Mouse (Mus musculus): ENCODE data around the gene Tusc2. TPM values are rescaled to one million over a fixed set of nuclear protein-coding genes. Genes with fewer than 3 reads are reported as not detected.

Gene Tusc2
- total RNA-seq, 1 experiment = 14.2 TPM

GRCm38 (mm10) chr9:107600745-107601144 lies 37.7 kb downstream of the Tusc2 start:
- Histone ChIP-seq H3K9me3 (ENCODE audit: control insufficient read depth, insufficient read depth, low read depth, low read length) (no peaks in the 10 kb centered on the region), H3K27ac (ENCODE audit: insufficient read depth, low read depth, low read length, poor library complexity, severe bottlenecking) (no peak overlapping the region), H3K4me3 (ENCODE audit: insufficient read depth in 1 of 2, low read depth in 1 of 2, low read length in 2 of 2, poor library complexity in 1 of 2, severe bottlenecking in 1 of 2) (no peak overlapping the region), H3K36me3 (ENCODE audit: control insufficient read depth, insufficient read depth, low read length, poor library complexity, severe bottlenecking) (no peaks in the 10 kb centered on the region), H3K4me1 (ENCODE audit: control insufficient read depth in 2 of 2, insufficient read depth in 2 of 2, low read length in 2 of 2, poor library complexity in 1 of 2) (peaks cover 6 to 23% of the 10 kb centered on the region in 2 experiments; a peak in 2 of 4 replicates), H3K9ac (ENCODE audit: insufficient read depth, low read depth, low read length, poor library complexity, severe bottlenecking) (no peak overlapping the region)
- TF ChIP-seq MAFK (IDR thresholded peaks at IDR 0.05; ENCODE audit: insufficient read depth, low read depth, low read length) (no peak), CHD2 (IDR thresholded peaks at IDR 0.05; ENCODE audit: low read depth, low read length) (no peak), ZC3H11A (IDR thresholded peaks at IDR 0.05; ENCODE audit: borderline replicate concordance, low read depth, low read length) (no peak), HCFC1 (IDR thresholded peaks at IDR 0.05; ENCODE audit: borderline replicate concordance, insufficient read depth, low read length) (no peak), ZNF384 (IDR thresholded peaks at IDR 0.05; ENCODE audit: low read depth, low read length) (no peak)
- in situ Hi-C loops (cut with MboI; ENCODE audit: low sequenced_read_pairs in 2 of 2, unreplicated experiment in 2 of 2) = no loop called here
- DNase-seq (ENCODE audit: low read depth, low spot score) = no peak

GRCm38 (mm10) chr9:107601275-107601674 lies 38.2 kb downstream of the Tusc2 start:
- H3K36me3 ChIP-seq (ENCODE audit: control insufficient read depth, insufficient read depth, low read length, poor library complexity, severe bottlenecking) = no peaks in the 10 kb centered on the region
- in situ Hi-C loops (cut with MboI; ENCODE audit: low sequenced_read_pairs in 2 of 2, unreplicated experiment in 2 of 2) = no loop called here
- DNase-seq (ENCODE audit: low read depth, low spot score) = no peak
- peaks cover 6 to 29% of the 10 kb centered on the region in 2 experiments; a peak in 2 of 4 replicates for H3K4me1 ChIP-seq (ENCODE audit: control insufficient read depth in 2 of 2, insufficient read depth in 2 of 2, low read length in 2 of 2, poor library complexity in 1 of 2)
- H3K9ac ChIP-seq (ENCODE audit: insufficient read depth, low read depth, low read length, poor library complexity, severe bottlenecking) = no peak overlapping the region
- H3K27ac ChIP-seq (ENCODE audit: insufficient read depth, low read depth, low read length, poor library complexity, severe bottlenecking) = no peak overlapping the region
- no peak for TF ChIP-seq ZC3H11A (IDR thresholded peaks at IDR 0.05; ENCODE audit: borderline replicate concordance, low read depth, low read length)
- TF ChIP-seq ZNF384 (IDR thresholded peaks at IDR 0.05; ENCODE audit: low read depth, low read length) = no peak
- no peak for TF ChIP-seq MAFK (IDR thresholded peaks at IDR 0.05; ENCODE audit: insufficient read depth, low read depth, low read length)
- TF ChIP-seq CHD2 (IDR thresholded peaks at IDR 0.05; ENCODE audit: low read depth, low read length) = no peak
- no peak for TF ChIP-seq HCFC1 (IDR thresholded peaks at IDR 0.05; ENCODE audit: borderline replicate concordance, insufficient read depth, low read length)
- H3K4me3 ChIP-seq (ENCODE audit: insufficient read depth in 1 of 2, low read depth in 1 of 2, low read length in 2 of 2, poor library complexity in 1 of 2, severe bottlenecking in 1 of 2) = no peak overlapping the region
- no peaks in the 10 kb centered on the region for H3K9me3 ChIP-seq (ENCODE audit: control insufficient read depth, insufficient read depth, low read depth, low read length)

GRCm38 (mm10) chr9:107602068-107602648 lies 39.1 kb downstream of the Tusc2 start:
- no peaks in the 10 kb centered on the region for H3K36me3 ChIP-seq (ENCODE audit: control insufficient read depth, insufficient read depth, low read length, poor library complexity, severe bottlenecking)
- no peak overlapping the region for H3K9ac ChIP-seq (ENCODE audit: insufficient read depth, low read depth, low read length, poor library complexity, severe bottlenecking)
- H3K4me3 ChIP-seq (ENCODE audit: insufficient read depth in 1 of 2, low read depth in 1 of 2, low read length in 2 of 2, poor library complexity in 1 of 2, severe bottlenecking in 1 of 2) = no peak overlapping the region
- DNase-seq (ENCODE audit: low read depth, low spot score) = peak; percentile 86
- H3K9me3 ChIP-seq (ENCODE audit: control insufficient read depth, insufficient read depth, low read depth, low read length) = no peaks in the 10 kb centered on the region
- TF ChIP-seq ZC3H11A (IDR thresholded peaks at IDR 0.05; ENCODE audit: borderline replicate concordance, low read depth, low read length) (peak; percentile 82), CHD2 (IDR thresholded peaks at IDR 0.05; ENCODE audit: low read depth, low read length) (no peak)
- H3K27ac ChIP-seq (ENCODE audit: insufficient read depth, low read depth, low read length, poor library complexity, severe bottlenecking) = no peak overlapping the region
- in situ Hi-C loops (cut with MboI; ENCODE audit: low sequenced_read_pairs in 2 of 2, unreplicated experiment in 2 of 2) = no loop called here
- H3K4me1 ChIP-seq (ENCODE audit: control insufficient read depth in 2 of 2, insufficient read depth in 2 of 2, low read length in 2 of 2, poor library complexity in 1 of 2) = peaks cover 6 to 37% of the 10 kb centered on the region in 2 experiments; a peak in 2 of 4 replicates

GRCm38 (mm10) chr9:107603251-107603650 lies 40.2 kb downstream of the Tusc2 start:
- H3K27ac ChIP-seq (ENCODE audit: insufficient read depth, low read depth, low read length, poor library complexity, severe bottlenecking) = no peak overlapping the region
- DNase-seq (ENCODE audit: low read depth, low spot score) = no peak
- no peak overlapping the region for H3K4me3 ChIP-seq (ENCODE audit: insufficient read depth in 1 of 2, low read depth in 1 of 2, low read length in 2 of 2, poor library complexity in 1 of 2, severe bottlenecking in 1 of 2)
- no peaks in the 10 kb centered on the region for H3K36me3 ChIP-seq (ENCODE audit: control insufficient read depth, insufficient read depth, low read length, poor library complexity, severe bottlenecking)
- in situ Hi-C loops (cut with MboI; ENCODE audit: low sequenced_read_pairs in 2 of 2, unreplicated experiment in 2 of 2) = no loop called here
- no peak overlapping the region for H3K9ac ChIP-seq (ENCODE audit: insufficient read depth, low read depth, low read length, poor library complexity, severe bottlenecking)
- TF ChIP-seq ZNF384 (IDR thresholded peaks at IDR 0.05; ENCODE audit: low read depth, low read length) (no peak), CHD2 (IDR thresholded peaks at IDR 0.05; ENCODE audit: low read depth, low read length) (no peak), MAFK (IDR thresholded peaks at IDR 0.05; ENCODE audit: insufficient read depth, low read depth, low read length) (no peak), ZC3H11A (IDR thresholded peaks at IDR 0.05; ENCODE audit: borderline replicate concordance, low read depth, low read length) (no peak), HCFC1 (IDR thresholded peaks at IDR 0.05; ENCODE audit: borderline replicate concordance, insufficient read depth, low read length) (no peak)
- peaks cover 9 to 39% of the 10 kb centered on the region in 2 experiments; a peak in 3 of 4 replicates for H3K4me1 ChIP-seq (ENCODE audit: control insufficient read depth in 2 of 2, insufficient read depth in 2 of 2, low read length in 2 of 2, poor library complexity in 1 of 2)
- H3K9me3 ChIP-seq (ENCODE audit: control insufficient read depth, insufficient read depth, low read depth, low read length) = no peaks in the 10 kb centered on the region
